Mouse (Mus musculus) intestine, embryonic 15.5 days (tissue): ENCODE measurements around the gene Rp9. TPM values are rescaled to one million over a fixed set of nuclear protein-coding genes. Genes with fewer than 3 reads are reported as not detected.
"Not testable (repeated sequence)": the region's sequence is repeated elsewhere in the genome, so short reads cannot be mapped to it uniquely, and the experiment has no call there.

ENCODE experiments used
- ATAC-seq: fragments of 200-750 bp; cut with Nextera tagmentation; 2 replicates; pipeline ENCODE4 v1.8.0; 2017; ENCODE audit warnings: moderate TSS enrichment, moderate library complexity
- H3K27ac ChIP-seq: fragments of 300-500 bp; sonication (generic); 2 replicates; pipeline ENCODE4 v1.5.1; 2015; ENCODE audit warnings: mild to moderate bottlenecking, inconsistent platforms
- H3K27me3 ChIP-seq: fragments of 300-500 bp; sonication (generic); replicated peaks from 2 replicates; pipeline ENCODE4 v1.6.1; 2015; ENCODE audit warnings: inconsistent platforms
- H3K36me3 ChIP-seq: fragments of 300-500 bp; sonication (generic); 2 replicates; pipeline ENCODE4 v1.6.1; 2015; ENCODE audit warnings: inconsistent platforms
- H3K4me1 ChIP-seq: fragments of 300-500 bp; sonication (generic); replicated peaks from 2 replicates; pipeline ENCODE4 v1.6.1; 2015; ENCODE audit warnings: inconsistent platforms
- H3K4me2 ChIP-seq: fragments of 300-500 bp; sonication (generic); replicated peaks from 2 replicates; pipeline ENCODE4 v1.6.1; 2015; ENCODE audit warnings: mild to moderate bottlenecking, inconsistent platforms
- H3K4me3 ChIP-seq: fragments of 300-500 bp; sonication (generic); replicated peaks from 2 replicates; pipeline ENCODE4 v1.5.1; 2015; ENCODE audit warnings: inconsistent platforms
- H3K9ac ChIP-seq: fragments of 300-500 bp; sonication (generic); 2 replicates; pipeline ENCODE4 v1.6.1; 2015; ENCODE audit warnings: inconsistent platforms
- H3K9me3 ChIP-seq: fragments of 300-500 bp; sonication (generic); 2 replicates; pipeline ENCODE4 v1.6.1; 2016; ENCODE audit warnings: inconsistent platforms
- WGBS: fragments of 180-500 bp; shearing (Covaris S2); methylation state at CpG from one replicate; pipeline ENCODE4 v1.1.7; 2015; 5-methylcytosine and 5-hydroxymethylcytosine counted together
- polyA plus RNA-seq: library from polyadenylated mRNA; unstranded; fragments of >200 nt; fragmentation: Nextera tagmentation; extraction: Ambion mirVana; gene quantifications from 2 replicates; pipeline ENCODE4 v1.2.1, GENCODE M21; 2015

The Rp9 gene
- polyA plus RNA-seq, 1 experiment from 2014 or later = 73.2 TPM

- 23% methylated on average over 4 of the region's 4 CpGs for WGBS
- not testable (repeated sequence) for H3K9me3 ChIP-seq, H3K9ac ChIP-seq, H3K4me3 ChIP-seq, H3K4me2 ChIP-seq, H3K27ac ChIP-seq, H3K36me3 ChIP-seq, H3K4me1 ChIP-seq, ATAC-seq, H3K27me3 ChIP-seq
Observed at GRCm38 (mm10) chr9:22408344-22408743, 61.2 kb downstream of the Rp9 start.

GRCm38 (mm10) chr9:22407633-22408032 is 61.9 kb downstream of the Rp9 start:
- H3K27me3 ChIP-seq, H3K27ac ChIP-seq, H3K4me1 ChIP-seq, H3K9ac ChIP-seq, H3K4me2 ChIP-seq, H3K9me3 ChIP-seq, H3K4me3 ChIP-seq, H3K36me3 ChIP-seq, ATAC-seq: not testable (repeated sequence)
- WGBS = 78% methylated on average over 4 of the region's 4 CpGs

DNA sequence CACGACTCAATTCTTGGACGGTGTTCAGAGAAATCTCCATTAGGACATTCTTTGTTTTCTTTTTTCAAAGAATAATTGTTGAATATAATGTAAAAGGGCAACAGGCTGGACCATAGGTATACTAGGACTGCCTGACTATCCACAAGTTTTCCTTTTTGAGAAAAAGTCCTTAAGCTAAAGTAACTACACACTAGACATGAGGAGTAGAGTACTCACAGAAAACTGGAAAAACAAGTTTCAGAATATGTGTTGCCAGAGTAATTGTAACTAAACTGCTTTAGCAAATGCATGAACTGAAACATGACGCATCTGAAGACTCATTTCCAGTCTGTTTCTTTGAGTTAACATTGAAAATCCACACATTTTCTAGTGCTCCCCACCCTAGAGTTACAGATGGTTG is 64.1 kb downstream of the Rp9 start:
- Histone ChIP-seq H3K27me3 (no peaks in the 10 kb centered on the region), H3K9ac (no peak overlapping the region), H3K4me3 (no peak overlapping the region), H3K36me3 (no peaks in the 10 kb centered on the region), H3K4me2 (no peak overlapping the region), H3K4me1 (no peaks in the 10 kb centered on the region), H3K27ac (no peak overlapping the region), H3K9me3 (no peaks in the 10 kb centered on the region)
- 70% methylated on average over 3 of the region's 3 CpGs for WGBS
- no peak for ATAC-seq

- WGBS = 69% methylated on average over 2 of the region's 2 CpGs
- H3K9me3 ChIP-seq, H3K27ac ChIP-seq, H3K36me3 ChIP-seq, ATAC-seq, H3K4me3 ChIP-seq, H3K27me3 ChIP-seq, H3K9ac ChIP-seq, H3K4me2 ChIP-seq, H3K4me1 ChIP-seq: not testable (repeated sequence)
Observed at GRCm38 (mm10) chr9:22403501-22403900, 66.0 kb downstream of the Rp9 start.

GRCm38 (mm10) chr9:22402976-22403375 is 66.6 kb downstream of the Rp9 start:
- H3K4me3 ChIP-seq = no peak overlapping the region
- H3K36me3 ChIP-seq = no peaks in the 10 kb centered on the region
- H3K4me1 ChIP-seq = no peaks in the 10 kb centered on the region
- no peak for ATAC-seq
- no peak overlapping the region for H3K9ac ChIP-seq
- H3K27me3 ChIP-seq = no peaks in the 10 kb centered on the region
- H3K9me3 ChIP-seq = no peaks in the 10 kb centered on the region
- 70% methylated on average over 3 of the region's 3 CpGs for WGBS
- no peak overlapping the region for H3K4me2 ChIP-seq
- no peak overlapping the region for H3K27ac ChIP-seq

GRCm38 (mm10) chr9:22402001-22402400 is 67.5 kb downstream of the Rp9 start:
- H3K9ac ChIP-seq = no peak overlapping the region
- no peaks in the 10 kb centered on the region for H3K27me3 ChIP-seq
- no peaks in the 10 kb centered on the region for H3K36me3 ChIP-seq
- H3K4me1 ChIP-seq = no peaks in the 10 kb centered on the region
- H3K9me3 ChIP-seq = no peaks in the 10 kb centered on the region
- H3K4me2 ChIP-seq = no peak overlapping the region
- ATAC-seq = no peak
- H3K4me3 ChIP-seq = no peak overlapping the region
- WGBS = 90% methylated on average over 6 of the region's 6 CpGs
- no peak overlapping the region for H3K27ac ChIP-seq

- Histone ChIP-seq H3K4me2 (no peak overlapping the region), H3K27ac (no peak overlapping the region), H3K9ac (no peak overlapping the region), H3K36me3 (no peaks in the 10 kb centered on the region), H3K4me3 (no peak overlapping the region), H3K4me1 (no peaks in the 10 kb centered on the region), H3K27me3 (no peaks in the 10 kb centered on the region), H3K9me3 (no peaks in the 10 kb centered on the region)
- WGBS = 67% methylated on average over 4 of the region's 4 CpGs
- ATAC-seq = no peak
Observed at GRCm38 (mm10) chr9:22399021-22399420, 70.5 kb downstream of the Rp9 start.

GRCm38 (mm10) chr9:22394725-22395124 is 74.8 kb downstream of the Rp9 start:
- no peaks in the 10 kb centered on the region for H3K27me3 ChIP-seq
- H3K4me1 ChIP-seq = peaks cover 1% of the 10 kb centered on the region; the same call in 1 of the 2 replicates
- WGBS = 77% methylated on average over 2 of the region's 2 CpGs
- H3K4me2 ChIP-seq = no peak overlapping the region
- no peak overlapping the region for H3K9ac ChIP-seq
- H3K9me3 ChIP-seq = no peaks in the 10 kb centered on the region
- ATAC-seq = no peak
- H3K27ac ChIP-seq = no peak overlapping the region
- H3K4me3 ChIP-seq = no peak overlapping the region
- no peaks in the 10 kb centered on the region for H3K36me3 ChIP-seq

GRCm38 (mm10) chr9:22390390-22390789 is 79.2 kb downstream of the Rp9 start:
- Histone ChIP-seq H3K27ac (no peak overlapping the region), H3K4me1 (peaks cover 10% of the 10 kb centered on the region; the same call in 1 of the 2 replicates), H3K4me2 (no peak overlapping the region), H3K36me3 (no peaks in the 10 kb centered on the region), H3K27me3 (no peaks in the 10 kb centered on the region), H3K9ac (no peak overlapping the region), H3K4me3 (no peak overlapping the region), H3K9me3 (no peaks in the 10 kb centered on the region)
- WGBS = 72% methylated on average over 5 of the region's 5 CpGs
- ATAC-seq = no peak

DNA sequence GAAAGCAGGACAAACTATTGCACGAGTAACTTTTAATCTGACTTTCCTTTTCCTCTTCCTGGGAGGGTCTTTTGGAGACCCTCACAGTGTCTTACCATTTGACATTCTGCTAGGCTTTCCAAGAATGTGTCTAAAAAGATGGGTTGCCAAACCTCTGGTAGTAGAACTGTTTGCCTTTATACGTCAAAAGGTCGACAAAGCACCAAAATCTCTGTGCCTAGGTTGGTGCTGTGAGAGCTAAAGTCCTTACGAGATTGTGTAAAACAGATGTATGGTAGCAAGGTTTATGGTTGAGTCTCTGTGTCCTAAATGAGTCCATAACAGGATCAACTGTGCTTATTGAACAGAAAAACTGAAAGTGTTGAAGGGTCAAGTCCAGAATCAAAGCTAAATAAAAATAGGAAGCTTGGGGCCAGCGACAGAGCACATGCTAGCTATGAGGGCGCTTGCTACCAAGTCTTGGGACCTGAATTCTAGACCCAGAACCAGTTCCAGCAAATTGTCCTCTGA is 79.8 kb downstream of the Rp9 start:
- Histone ChIP-seq H3K4me3 (0 out of 2 replicates have a peak overlapping the region, but pooled peaks have one; percentile 64), H3K9ac (peak overlapping the region; percentile 88; the same call in 1 of the 2 replicates)
- ATAC-seq = no peak

DNA sequence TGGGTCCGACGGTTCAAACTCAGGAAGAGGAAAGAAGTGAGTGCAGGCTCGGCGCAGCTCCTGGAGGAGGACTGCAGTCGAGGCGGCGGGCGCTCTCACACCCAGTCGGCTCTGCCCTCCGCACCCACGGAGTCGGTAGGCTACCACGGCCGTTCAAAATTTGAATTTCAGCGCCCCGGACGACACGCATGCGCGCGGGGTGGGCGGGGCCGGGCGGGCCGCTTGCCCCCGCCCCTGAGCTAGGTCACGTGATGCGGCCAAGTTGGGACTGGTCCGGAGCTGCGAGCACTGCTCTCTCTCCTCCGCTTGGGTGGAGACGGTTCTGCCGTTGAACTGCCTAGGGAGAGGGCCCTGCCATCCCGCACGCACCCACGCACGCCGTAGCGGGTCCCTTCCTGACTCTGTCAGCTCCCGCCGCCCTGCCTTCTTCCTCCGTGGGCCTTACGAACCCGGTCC is 80.5 kb downstream of the Rp9 start, which contains the start of gene Anln:
TSS of gene Anln (minus strand) at position 168 of the 456 bp plus-strand sequence.
- Histone ChIP-seq H3K9me3 (no peaks in the 10 kb centered on the region), H3K4me3 (peak within 1 kb of the TSS; percentile 64), H3K27ac (peak within 1 kb of the TSS; percentile 94), H3K27me3 (no peaks in the 10 kb centered on the region), H3K36me3 (no peaks in the 10 kb centered on the region), H3K4me2 (peak within 1 kb of the TSS; percentile 91), H3K4me1 (peaks cover 10% of the 10 kb centered on the region; the same call in 1 of the 2 replicates), H3K9ac (peak within 1 kb of the TSS; percentile 88)
- under 1% methylated on average over 44 of the region's 44 CpGs for WGBS
- peak; percentile 97 for ATAC-seq

More for the DNA sequence above, 79.8 kb downstream of the Rp9 start:
- no peaks in the 10 kb centered on the region for H3K9me3 ChIP-seq
- no peak overlapping the region for H3K27ac ChIP-seq
- WGBS = 60% methylated on average over 6 of the region's 6 CpGs
- H3K4me1 ChIP-seq = peaks cover 10% of the 10 kb centered on the region; the same call in 1 of the 2 replicates
- H3K36me3 ChIP-seq = no peaks in the 10 kb centered on the region
- no peaks in the 10 kb centered on the region for H3K27me3 ChIP-seq
- H3K4me2 ChIP-seq = peak overlapping the region; percentile 91

DNA sequence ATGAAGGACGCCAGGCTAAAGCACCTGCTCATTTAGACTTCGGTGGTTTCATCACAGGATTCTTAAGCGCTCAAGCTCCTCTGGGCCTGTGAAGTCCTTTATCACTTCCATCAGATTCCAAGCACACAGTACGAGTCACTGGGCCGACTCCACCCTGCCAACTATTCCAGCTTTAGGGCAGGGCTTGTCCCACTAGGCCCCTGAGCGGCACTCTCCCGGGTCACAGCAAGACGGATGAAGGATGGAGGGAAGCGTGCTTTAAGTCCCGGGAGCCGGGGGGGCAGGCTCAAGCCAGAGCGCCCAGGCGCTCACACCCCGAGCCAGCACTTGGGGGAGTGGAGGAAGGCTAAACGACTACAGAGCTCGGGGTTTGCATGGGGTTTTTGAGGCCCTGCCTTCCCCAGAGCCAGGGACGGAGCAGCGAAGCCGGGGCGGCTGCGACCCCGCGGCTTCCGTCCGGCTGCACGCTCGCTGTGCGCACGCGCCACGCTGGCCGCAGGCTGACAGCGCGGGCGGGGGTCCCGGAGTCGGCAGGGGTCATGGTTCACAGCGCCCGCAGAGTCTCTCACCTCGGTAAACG is 81.1 kb downstream of the Rp9 start:
- ATAC-seq = peak; percentile 85
- WGBS = under 1% methylated on average over 41 of the region's 41 CpGs

GRCm38 (mm10) chr9:22387901-22388300 is 81.6 kb downstream of the Rp9 start:
- H3K4me2 ChIP-seq = peak overlapping the region; percentile 91
- H3K4me1 ChIP-seq = peaks cover 10% of the 10 kb centered on the region; the same call in 1 of the 2 replicates
- WGBS = 14% methylated on average over 6 of the region's 6 CpGs
- H3K9me3 ChIP-seq = no peaks in the 10 kb centered on the region
- no peaks in the 10 kb centered on the region for H3K36me3 ChIP-seq
- no peak for ATAC-seq
- peak overlapping the region; percentile 64 for H3K4me3 ChIP-seq
- H3K9ac ChIP-seq = peak overlapping the region; percentile 86
- H3K27ac ChIP-seq = peak overlapping the region; percentile 94; the same call in 1 of the 2 replicates
- no peaks in the 10 kb centered on the region for H3K27me3 ChIP-seq

More for the DNA sequence above, 81.1 kb downstream of the Rp9 start:
- peak overlapping the region; percentile 91 for H3K4me2 ChIP-seq
- peaks cover 10% of the 10 kb centered on the region; the same call in 1 of the 2 replicates for H3K4me1 ChIP-seq
- H3K36me3 ChIP-seq = no peaks in the 10 kb centered on the region
- H3K9ac ChIP-seq = peak overlapping the region; percentile 86
- H3K4me3 ChIP-seq = peak overlapping the region; percentile 64
- H3K27ac ChIP-seq = peak overlapping the region; percentile 94
- no peaks in the 10 kb centered on the region for H3K9me3 ChIP-seq
- H3K27me3 ChIP-seq = no peaks in the 10 kb centered on the region
